In the genomic region with DNA sequence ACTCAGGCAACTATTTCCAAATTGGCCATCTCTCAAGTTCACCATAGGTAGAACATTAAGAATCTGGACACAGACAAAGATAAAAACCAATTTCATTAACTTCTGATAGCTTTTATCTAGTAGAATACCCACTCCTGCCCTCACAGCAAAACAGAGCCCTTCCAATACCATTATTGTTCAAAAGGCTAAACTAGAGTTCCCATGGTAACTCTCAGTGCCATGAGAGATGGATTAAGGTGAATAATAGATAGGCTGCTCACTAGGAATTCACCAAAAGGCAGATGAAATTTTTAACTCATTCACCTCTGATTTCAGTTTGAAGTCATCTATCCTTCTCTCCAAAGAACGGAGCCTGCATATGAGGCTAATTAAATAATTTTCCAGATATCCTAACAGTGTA, we compare ENCODE assay signal across 27 mouse cellular contexts. TPM values are rescaled to one million over a fixed set of nuclear protein-coding genes. Genes with fewer than 3 reads are reported as not detected.
"Had no signal": no experiment of that assay in that cellular context is flagged by ENCODE, and none has a peak within 500 bp of the region (broad histone marks: within the 10 kb centered on the region; RNA-seq: fewer than 3 reads in every experiment).

No protein-coding gene starts in this region.

- H3K4me2 ChIP-seq: liver, embryonic 13.5 days; liver, embryonic 15.5 days; lung, embryonic 15.5 days; neural tube, embryonic 13.5 days; neural tube, embryonic 15.5 days had no signal

- H3K9me3 ChIP-seq: liver, embryonic 13.5 days; liver, embryonic 15.5 days; lung, embryonic 15.5 days; megakaryocyte, embryonic 14.5 days; neural tube, embryonic 13.5 days; neural tube, embryonic 15.5 days had no signal

- H3K9ac ChIP-seq: liver, embryonic 13.5 days; liver, embryonic 15.5 days; liver, postnatal 0 days; lung, embryonic 15.5 days; neural tube, embryonic 13.5 days; neural tube, embryonic 15.5 days had no signal

- H3K27me3 ChIP-seq: liver, embryonic 13.5 days; liver, embryonic 15.5 days; lung, embryonic 15.5 days; megakaryocyte, embryonic 14.5 days; neural tube, embryonic 13.5 days; neural tube, embryonic 15.5 days had no signal

- ATAC-seq: liver, postnatal 0 days; lung, postnatal 0 days had no signal

- H3K4me1 ChIP-seq: liver, embryonic 13.5 days; liver, embryonic 15.5 days; lung, embryonic 15.5 days; megakaryocyte, embryonic 14.5 days; neural tube, embryonic 13.5 days had no signal

- H3K36me3 ChIP-seq: liver, embryonic 13.5 days; liver, embryonic 15.5 days; lung, embryonic 15.5 days; neural tube, embryonic 13.5 days; neural tube, embryonic 15.5 days had no signal

- DNase-seq: liver, embryonic 13.5 days; liver, postnatal 0 days; lung, adult 2 months; lung, postnatal 14 days; lung, postnatal 36 days; retina, postnatal 1 day; right cerebral cortex, adult 18-20 months; right cerebral cortex, postnatal 25 days; right cerebral cortex, postnatal 4 days; spleen, adult 18-20 months; thymus, adult 18-20 months; thymus, postnatal 14 days; thymus, postnatal 36 days had no signal

- H3K4me3 ChIP-seq: liver, embryonic 13.5 days; liver, embryonic 15.5 days; lung, embryonic 15.5 days; megakaryocyte, embryonic 14.5 days; myocyte; neural tube, embryonic 13.5 days; neural tube, embryonic 15.5 days had no signal

- H3K27ac ChIP-seq: liver, embryonic 13.5 days; liver, embryonic 15.5 days; lung, embryonic 15.5 days; macrophage; neural tube, embryonic 13.5 days; neural tube, embryonic 15.5 days had no signal

RNA-seq across cellular contexts. Expression of gene Hdgfl1, which starts 45.7 kb away (rescaled TPM):
- total RNA-seq: megakaryocyte progenitor cell, adult 5-6 weeks had no signal
- polyA plus RNA-seq: liver, embryonic 13.5 days; liver, embryonic 15.5 days; liver, postnatal 0 days; lung, adult 2 months; lung, embryonic 15.5 days; lung, postnatal 0 days; macrophage; myocyte; neural tube, embryonic 11.5 days; neural tube, embryonic 13.5 days; neural tube, embryonic 15.5 days; small intestine, adult 2 months; stomach, embryonic 14.5 days; stomach, embryonic 16.5 days; thymus, postnatal 0 days had no signal
